Mouse (Mus musculus) intestine, embryonic 15.5 days (tissue): ENCODE measurements at regions not wholly inside any gene's neighbourhood (a gene's known extent, or its start where the extent isn't known, plus 50 kb on each side); places are given as distances from the start of the nearest gene placed in this dataset.

Experiments used
- ATAC-seq: fragments of 200-750 bp; cut with Nextera tagmentation; 2 replicates; pipeline ENCODE4 v1.8.0; 2017; ENCODE audit warnings: moderate TSS enrichment, moderate library complexity
- H3K27ac ChIP-seq: fragments of 300-500 bp; sonication (generic); 2 replicates; pipeline ENCODE4 v1.5.1; 2015; ENCODE audit warnings: mild to moderate bottlenecking, inconsistent platforms
- H3K27me3 ChIP-seq: fragments of 300-500 bp; sonication (generic); replicated peaks from 2 replicates; pipeline ENCODE4 v1.6.1; 2015; ENCODE audit warnings: inconsistent platforms
- H3K36me3 ChIP-seq: fragments of 300-500 bp; sonication (generic); 2 replicates; pipeline ENCODE4 v1.6.1; 2015; ENCODE audit warnings: inconsistent platforms
- H3K4me1 ChIP-seq: fragments of 300-500 bp; sonication (generic); replicated peaks from 2 replicates; pipeline ENCODE4 v1.6.1; 2015; ENCODE audit warnings: inconsistent platforms
- H3K4me2 ChIP-seq: fragments of 300-500 bp; sonication (generic); replicated peaks from 2 replicates; pipeline ENCODE4 v1.6.1; 2015; ENCODE audit warnings: mild to moderate bottlenecking, inconsistent platforms
- H3K4me3 ChIP-seq: fragments of 300-500 bp; sonication (generic); replicated peaks from 2 replicates; pipeline ENCODE4 v1.5.1; 2015; ENCODE audit warnings: inconsistent platforms
- H3K9ac ChIP-seq: fragments of 300-500 bp; sonication (generic); 2 replicates; pipeline ENCODE4 v1.6.1; 2015; ENCODE audit warnings: inconsistent platforms
- H3K9me3 ChIP-seq: fragments of 300-500 bp; sonication (generic); 2 replicates; pipeline ENCODE4 v1.6.1; 2016; ENCODE audit warnings: inconsistent platforms
- WGBS: fragments of 180-500 bp; shearing (Covaris S2); methylation state at CpG from one replicate; pipeline ENCODE4 v1.1.7; 2015; 5-methylcytosine and 5-hydroxymethylcytosine counted together

DNA sequence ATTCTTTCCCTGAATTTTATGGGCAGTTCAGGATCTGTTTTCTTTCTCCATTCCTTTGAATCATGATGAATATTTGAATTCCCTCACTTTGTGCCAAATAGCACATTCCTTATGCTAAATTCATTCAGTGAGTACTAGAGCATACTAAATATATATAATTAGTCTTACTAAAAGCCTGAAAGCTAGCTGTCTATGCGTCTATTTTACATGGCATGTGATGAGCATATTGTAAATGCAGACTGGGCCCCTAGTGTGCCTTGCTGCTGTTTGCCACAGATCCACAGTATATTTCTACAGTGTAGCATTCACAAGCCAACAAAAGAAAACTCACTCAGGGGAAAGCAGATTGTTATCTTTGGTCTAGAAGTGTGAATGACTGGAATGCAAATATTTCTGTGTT is 268.7 kb upstream of the Xrcc4 start:
- no peak overlapping the region for H3K4me2 ChIP-seq
- WGBS = 84% methylated on average over 1 of the region's 1 CpGs
- no peaks in the 10 kb centered on the region for H3K9me3 ChIP-seq
- peaks cover 7% of the 10 kb centered on the region; the same call in 1 of the 2 replicates for H3K4me1 ChIP-seq
- no peak overlapping the region for H3K4me3 ChIP-seq
- no peaks in the 10 kb centered on the region for H3K27me3 ChIP-seq
- no peaks in the 10 kb centered on the region for H3K36me3 ChIP-seq
- H3K27ac ChIP-seq = no peak overlapping the region
- H3K9ac ChIP-seq = no peak overlapping the region
- ATAC-seq = no peak

DNA sequence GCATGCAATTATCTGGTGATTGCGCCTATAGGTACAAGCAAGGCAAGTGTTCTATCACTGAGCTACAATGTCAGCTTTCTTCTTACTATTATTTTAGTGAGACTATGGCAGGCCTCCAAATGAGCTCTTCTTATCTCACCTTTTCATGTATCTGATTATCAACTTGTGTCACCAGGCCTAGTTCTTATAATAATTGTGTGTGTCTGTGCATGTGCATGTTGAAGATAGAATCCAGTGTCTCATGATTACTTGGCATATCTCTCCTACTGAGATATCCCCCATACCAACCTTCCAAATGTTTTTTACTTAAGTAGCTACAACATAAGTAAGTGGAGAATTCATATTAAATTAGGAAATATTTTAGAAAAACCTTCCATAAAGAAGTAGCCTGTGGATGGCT is 266.2 kb upstream of the Xrcc4 start:
- H3K27me3 ChIP-seq = no peaks in the 10 kb centered on the region
- H3K36me3 ChIP-seq = no peaks in the 10 kb centered on the region
- no peak overlapping the region for H3K4me2 ChIP-seq
- no peak for ATAC-seq
- 85% methylated on average over 1 of the region's 1 CpGs for WGBS
- no peaks in the 10 kb centered on the region for H3K9me3 ChIP-seq
- no peak overlapping the region for H3K4me3 ChIP-seq
- H3K4me1 ChIP-seq = peaks cover 7% of the 10 kb centered on the region; the same call in 1 of the 2 replicates
- no peak overlapping the region for H3K27ac ChIP-seq
- H3K9ac ChIP-seq = no peak overlapping the region

DNA sequence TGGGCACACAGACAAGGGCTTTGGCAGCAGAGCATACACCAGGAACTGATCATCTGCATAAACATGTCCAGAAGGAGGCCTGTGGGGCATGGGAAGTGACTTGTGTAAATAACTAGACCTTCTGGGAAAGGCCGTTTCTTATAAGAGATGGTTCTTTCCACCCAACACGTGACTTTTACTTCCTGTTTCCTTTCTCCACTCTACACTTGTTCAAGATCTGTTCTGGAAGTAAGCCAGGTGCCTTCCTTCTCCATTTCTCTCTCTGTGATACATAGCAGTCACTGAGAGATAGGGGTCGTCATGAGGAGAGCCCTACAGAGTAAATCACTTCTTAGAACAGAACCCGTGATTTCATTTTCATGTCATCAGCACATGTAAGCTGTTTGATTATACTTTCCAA is 253.4 kb upstream of the Xrcc4 start:
- H3K27me3 ChIP-seq = no peaks in the 10 kb centered on the region
- H3K9ac ChIP-seq = no peak overlapping the region
- no peak for ATAC-seq
- no peaks in the 10 kb centered on the region for H3K36me3 ChIP-seq
- H3K27ac ChIP-seq = no peak overlapping the region
- no peak overlapping the region for H3K4me2 ChIP-seq
- H3K4me1 ChIP-seq = no peaks in the 10 kb centered on the region
- WGBS = 50% methylated on average over 4 of the region's 4 CpGs
- no peak overlapping the region for H3K4me3 ChIP-seq
- H3K9me3 ChIP-seq = no peaks in the 10 kb centered on the region

DNA sequence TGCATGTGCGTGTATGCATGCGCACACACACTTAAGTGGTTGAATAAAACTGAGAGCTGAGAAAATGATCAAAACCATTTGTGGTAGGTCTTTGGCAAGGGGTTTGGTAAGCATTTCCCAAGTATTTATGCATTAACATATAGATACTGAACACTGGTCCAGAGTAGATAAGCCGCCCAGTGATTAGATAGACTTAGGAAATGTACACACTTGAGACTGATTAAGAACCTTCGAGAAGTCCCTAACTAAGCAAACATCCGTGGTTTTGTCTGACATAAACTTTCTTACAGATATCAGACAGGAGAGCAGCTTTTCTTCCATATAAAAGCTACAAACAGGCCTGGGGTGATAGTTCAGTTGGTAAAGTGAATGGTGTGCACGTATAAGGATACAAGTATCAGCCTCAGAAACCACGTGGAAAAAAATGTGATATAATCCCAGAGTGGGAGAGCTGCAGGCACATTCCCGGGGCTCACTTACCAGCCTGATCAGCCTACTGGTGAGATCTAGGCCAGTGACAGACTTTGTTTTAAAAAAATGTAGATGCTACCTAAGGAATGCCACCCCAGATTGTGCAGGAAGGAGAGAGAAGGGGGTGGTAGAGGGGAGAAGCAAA is 252.3 kb upstream of the Xrcc4 start:
- Histone ChIP-seq H3K36me3 (no peaks in the 10 kb centered on the region), H3K4me2 (no peak overlapping the region), H3K4me1 (no peaks in the 10 kb centered on the region), H3K4me3 (no peak overlapping the region), H3K27ac (no peak overlapping the region), H3K9ac (no peak overlapping the region), H3K9me3 (no peaks in the 10 kb centered on the region), H3K27me3 (no peaks in the 10 kb centered on the region)
- WGBS = 64% methylated on average over 8 of the region's 8 CpGs
- peak; percentile 36; the same call in 1 of the 2 replicates for ATAC-seq

DNA sequence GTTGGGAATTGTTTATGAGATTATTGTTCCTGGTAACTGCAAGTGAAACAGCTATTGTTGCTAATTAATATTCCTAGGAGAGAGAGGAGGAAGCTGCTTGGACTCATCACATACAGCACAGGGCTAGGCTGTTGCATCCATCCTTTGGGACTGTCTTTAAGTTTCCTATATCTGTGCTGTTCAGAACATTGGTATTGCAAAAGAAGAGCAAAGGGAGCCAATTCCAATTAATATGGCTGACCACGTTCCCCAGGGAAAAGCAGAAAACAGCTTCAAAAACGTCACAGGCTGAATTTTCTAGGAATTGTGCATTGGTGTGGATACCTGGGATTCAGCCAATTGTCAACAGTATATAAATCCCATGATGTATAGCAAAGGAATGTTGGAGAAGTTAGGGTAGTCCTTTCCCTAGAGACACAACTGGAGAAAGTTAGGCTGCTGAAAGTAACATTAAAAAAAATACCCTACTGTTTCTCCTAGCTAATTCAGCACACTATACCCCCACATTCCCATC is 251.3 kb upstream of the Xrcc4 start:
- Histone ChIP-seq H3K9ac (no peak overlapping the region), H3K4me3 (no peak overlapping the region), H3K27ac (no peak overlapping the region), H3K4me2 (no peak overlapping the region), H3K27me3 (no peaks in the 10 kb centered on the region), H3K36me3 (no peaks in the 10 kb centered on the region), H3K9me3 (no peaks in the 10 kb centered on the region), H3K4me1 (no peaks in the 10 kb centered on the region)
- no peak for ATAC-seq
- 60% methylated on average over 2 of the region's 2 CpGs for WGBS

DNA sequence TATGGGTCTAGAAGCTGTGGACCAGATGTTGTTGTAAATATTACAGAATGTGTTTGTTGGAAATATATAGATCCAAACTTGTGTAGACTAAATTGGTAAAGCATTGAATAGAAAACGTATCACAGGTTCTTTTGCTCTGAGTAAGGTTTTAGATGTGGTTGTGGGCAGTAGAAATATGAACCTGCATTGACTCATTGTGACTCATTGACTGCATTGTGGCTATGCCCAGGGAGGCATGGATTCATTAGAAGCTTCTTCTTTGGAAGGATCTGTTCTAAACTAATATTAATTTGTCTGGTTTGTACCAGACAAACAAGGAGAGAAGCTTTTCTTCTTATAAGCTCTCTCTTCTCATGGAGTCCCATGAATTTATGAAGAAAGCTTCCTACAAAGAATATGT is 248.2 kb upstream of the Xrcc4 start:
- Histone ChIP-seq H3K9me3 (no peaks in the 10 kb centered on the region), H3K27ac (no peak overlapping the region), H3K4me2 (no peak overlapping the region), H3K9ac (no peak overlapping the region), H3K4me1 (no peaks in the 10 kb centered on the region), H3K4me3 (no peak overlapping the region), H3K27me3 (no peaks in the 10 kb centered on the region), H3K36me3 (no peaks in the 10 kb centered on the region)
- ATAC-seq = no peak
- 87% methylated on average over 1 of the region's 1 CpGs for WGBS

DNA sequence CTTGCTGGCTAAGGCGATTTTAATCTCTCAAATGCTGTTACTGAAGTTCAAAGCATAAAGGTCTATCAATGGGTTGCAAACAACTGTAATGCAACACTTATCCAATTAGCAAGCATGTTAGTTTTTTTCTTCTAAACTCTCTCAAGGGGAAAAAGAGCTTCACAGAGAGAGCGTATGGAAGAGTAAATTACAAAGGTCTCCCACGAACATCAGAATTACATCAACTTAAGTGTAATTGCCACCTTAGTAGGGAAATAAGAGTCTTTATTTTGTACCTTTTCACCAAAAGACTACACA is 246.3 kb upstream of the Xrcc4 start:
- no peak overlapping the region for H3K27ac ChIP-seq
- no peaks in the 10 kb centered on the region for H3K4me1 ChIP-seq
- no peaks in the 10 kb centered on the region for H3K36me3 ChIP-seq
- ATAC-seq = no peak
- no peak overlapping the region for H3K4me2 ChIP-seq
- 75% methylated on average over 3 of the region's 3 CpGs for WGBS
- H3K27me3 ChIP-seq = no peaks in the 10 kb centered on the region
- no peak overlapping the region for H3K9ac ChIP-seq
- no peak overlapping the region for H3K4me3 ChIP-seq
- no peaks in the 10 kb centered on the region for H3K9me3 ChIP-seq

DNA sequence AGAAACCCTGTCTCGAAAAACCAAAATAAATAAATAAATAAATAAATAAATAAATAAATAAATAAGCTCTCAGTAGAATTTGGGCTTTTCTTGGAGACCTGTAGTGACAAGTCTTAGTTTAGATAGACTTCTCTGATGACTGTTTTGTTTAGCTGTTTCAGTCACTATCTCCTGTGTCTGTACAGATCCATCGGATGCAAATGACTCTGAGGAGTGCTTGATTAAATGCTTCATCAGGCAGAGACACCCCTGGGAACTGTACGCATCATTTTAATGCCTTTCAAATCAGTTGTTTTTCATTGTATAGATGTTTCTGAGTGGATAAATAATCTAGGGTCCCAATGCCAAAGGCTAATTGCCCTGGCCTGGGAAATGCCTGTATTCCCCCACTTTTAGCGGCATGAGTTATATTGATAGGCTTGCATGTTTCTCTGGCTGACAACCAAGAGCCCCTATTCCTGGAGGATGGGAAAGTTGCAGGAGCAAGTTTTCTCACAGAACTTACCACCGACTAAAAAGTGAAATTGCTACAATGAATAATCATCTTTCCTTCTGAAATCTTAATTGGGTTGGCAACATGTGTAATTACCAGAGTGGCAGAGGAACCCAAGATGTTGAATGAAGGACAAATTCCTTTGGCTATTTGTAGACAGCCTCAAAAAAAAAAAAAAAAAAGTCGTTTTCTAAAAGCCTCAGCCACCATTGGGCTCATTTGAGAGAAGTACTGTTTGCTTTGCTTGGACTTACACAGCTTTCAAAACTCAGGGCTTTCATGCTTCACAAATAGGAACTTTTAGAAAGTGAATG is 245.7 kb upstream of the Xrcc4 start:
- no peak overlapping the region for H3K4me3 ChIP-seq
- WGBS = 71% methylated on average over 6 of the region's 6 CpGs
- H3K9me3 ChIP-seq = no peaks in the 10 kb centered on the region
- no peak overlapping the region for H3K4me2 ChIP-seq
- no peak for ATAC-seq
- no peaks in the 10 kb centered on the region for H3K27me3 ChIP-seq
- H3K27ac ChIP-seq = no peak overlapping the region
- H3K4me1 ChIP-seq = no peaks in the 10 kb centered on the region
- H3K9ac ChIP-seq = no peak overlapping the region
- no peaks in the 10 kb centered on the region for H3K36me3 ChIP-seq

DNA sequence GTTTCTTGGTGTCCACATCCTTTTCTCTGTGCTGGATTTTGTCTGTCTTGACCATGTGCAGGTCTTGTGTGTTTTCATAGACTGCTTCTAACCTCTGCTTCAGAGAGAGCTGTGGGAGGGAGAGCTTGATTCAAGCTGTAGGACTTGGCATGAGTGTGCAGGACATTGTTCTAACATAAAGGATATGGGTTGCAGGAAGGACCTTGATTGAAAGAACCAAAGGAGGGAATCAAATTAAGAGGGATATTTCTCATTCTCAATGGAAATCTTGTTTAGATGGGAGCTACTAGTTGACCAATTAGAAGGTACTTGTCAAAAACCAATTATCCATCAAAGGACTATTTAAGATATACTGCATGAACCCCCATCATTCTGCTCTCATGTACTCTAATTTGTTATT is 244.9 kb upstream of the Xrcc4 start:
- Histone ChIP-seq H3K4me2 (no peak overlapping the region), H3K27ac (no peak overlapping the region), H3K27me3 (no peaks in the 10 kb centered on the region), H3K9me3 (no peaks in the 10 kb centered on the region), H3K9ac (no peak overlapping the region), H3K4me1 (no peaks in the 10 kb centered on the region), H3K36me3 (no peaks in the 10 kb centered on the region), H3K4me3 (no peak overlapping the region)
- ATAC-seq = no peak

DNA sequence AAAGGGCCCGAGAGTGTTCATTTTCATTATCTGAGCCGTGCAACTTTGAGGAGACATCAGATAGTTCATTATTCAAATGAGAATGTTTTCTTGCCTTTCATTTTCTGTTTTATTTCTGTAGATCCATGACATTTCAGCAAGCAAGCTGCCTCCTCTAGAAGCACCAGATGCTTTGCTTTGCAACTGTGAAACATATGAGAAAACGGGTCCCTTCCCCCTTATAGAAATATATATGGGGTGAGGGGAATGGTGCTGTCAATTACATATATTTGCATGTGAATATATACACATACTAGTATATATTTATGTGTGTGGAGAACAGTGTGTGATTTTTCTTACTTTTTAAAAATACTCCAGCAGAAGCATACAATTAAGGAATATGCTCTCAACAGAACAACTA is 235.8 kb upstream of the Xrcc4 start:
- Histone ChIP-seq H3K4me1 (no peaks in the 10 kb centered on the region), H3K9me3 (no peaks in the 10 kb centered on the region), H3K36me3 (no peaks in the 10 kb centered on the region), H3K27me3 (no peaks in the 10 kb centered on the region), H3K9ac (no peak overlapping the region), H3K27ac (no peak overlapping the region), H3K4me2 (no peak overlapping the region), H3K4me3 (no peak overlapping the region)
- ATAC-seq = no peak
- WGBS = 82% methylated on average over 3 of the region's 3 CpGs

DNA sequence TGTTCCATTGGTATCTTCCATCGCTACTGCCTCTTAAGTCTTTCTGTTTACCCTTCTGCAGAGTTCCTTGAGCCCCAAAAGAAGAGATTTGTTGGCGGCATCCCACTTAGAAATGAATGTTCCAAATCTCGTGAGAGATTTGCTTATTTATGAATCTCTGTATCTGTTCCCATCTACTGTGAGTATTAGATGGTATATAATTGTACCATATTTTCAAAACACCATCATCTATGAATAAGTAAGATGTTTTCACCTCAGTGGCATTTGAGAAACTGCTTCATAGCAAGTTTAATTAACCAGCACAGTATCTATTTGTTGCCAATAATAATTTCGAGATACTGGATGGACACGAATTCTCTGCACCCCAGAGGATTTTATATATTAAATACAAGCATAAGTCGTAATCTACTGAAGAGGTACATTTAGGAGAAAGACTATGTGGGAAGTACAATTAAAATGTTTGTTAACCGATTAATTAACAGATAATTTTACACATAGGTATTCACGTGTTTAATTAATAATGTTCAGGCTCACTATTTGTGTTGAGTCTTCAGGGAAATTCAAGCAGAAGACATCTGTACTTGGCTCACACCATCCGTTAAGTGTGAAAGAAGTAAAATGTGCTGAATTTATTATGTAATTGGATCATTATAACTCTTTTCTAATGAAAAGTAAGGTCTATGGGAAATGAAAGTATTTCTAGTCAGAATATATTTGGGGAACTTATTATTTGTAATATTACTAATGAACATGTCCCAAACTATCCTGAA is 224.0 kb upstream of the Xrcc4 start:
- H3K4me1 ChIP-seq = no peaks in the 10 kb centered on the region
- no peak overlapping the region for H3K4me2 ChIP-seq
- no peaks in the 10 kb centered on the region for H3K36me3 ChIP-seq
- no peaks in the 10 kb centered on the region for H3K27me3 ChIP-seq
- no peak overlapping the region for H3K4me3 ChIP-seq
- H3K9ac ChIP-seq = no peak overlapping the region
- no peak for ATAC-seq
- no peaks in the 10 kb centered on the region for H3K9me3 ChIP-seq
- 91% methylated on average over 9 of the region's 9 CpGs for WGBS
- no peak overlapping the region for H3K27ac ChIP-seq

DNA sequence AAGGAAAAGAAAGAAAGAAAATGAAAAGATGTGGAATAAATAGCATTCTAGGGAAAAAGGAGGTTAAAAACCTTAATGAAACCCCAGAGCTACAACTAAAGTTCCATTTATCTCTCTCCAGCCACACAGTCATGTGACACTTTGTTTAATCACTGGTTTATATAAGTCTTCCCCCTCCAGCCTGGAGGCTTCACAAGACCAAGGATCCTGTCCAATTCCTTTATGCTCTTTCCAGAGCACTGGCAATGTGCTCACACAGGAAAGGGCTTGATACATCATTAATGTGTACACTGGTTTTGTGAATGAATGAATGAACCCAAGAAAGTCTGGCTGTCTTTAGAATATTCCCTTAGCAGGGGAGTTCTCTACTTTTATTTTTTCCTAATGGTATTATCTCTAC is 221.1 kb upstream of the Xrcc4 start:
- Histone ChIP-seq H3K9ac (no peak overlapping the region), H3K9me3 (no peaks in the 10 kb centered on the region), H3K36me3 (no peaks in the 10 kb centered on the region), H3K4me3 (no peak overlapping the region), H3K27me3 (no peaks in the 10 kb centered on the region), H3K4me1 (no peaks in the 10 kb centered on the region), H3K27ac (no peak overlapping the region), H3K4me2 (no peak overlapping the region)
- ATAC-seq = peak; percentile 61
